Mouse (Mus musculus) CH12.LX (cell line): ENCODE data around the gene Banf2.

ENCODE experiments used
- CTCF ChIP-seq, 2 experiments: IDR thresholded peaks in 1 of 2; conservative IDR thresholded peaks in 1 of 2; 2 replicates each; pipeline ENCODE4 v1.5.1; 2011 to 2012; ENCODE audit warnings: low read depth in 2 of 2, low read length in 2 of 2, improper control_type of control experiment in 1 of 2, inconsistent platforms in 1 of 2, mild to moderate bottlenecking in 1 of 2, moderate library complexity in 1 of 2
- ETS1 ChIP-seq: conservative IDR thresholded peaks from 2 replicates; pipeline ENCODE4 v1.6.1; 2012; ENCODE audit warnings: low read depth, mild to moderate bottlenecking, inconsistent platforms, low read length, improper control_type of control experiment, moderate library complexity
- KAT2A ChIP-seq: IDR thresholded peaks from 2 replicates; pipeline ENCODE4 v1.6.1; 2012; ENCODE audit warnings: low read length, improper control_type of control experiment, inconsistent platforms; ENCODE audit not compliant: insufficient replicate concordance
- MAX ChIP-seq: IDR thresholded peaks from 2 replicates; pipeline ENCODE4 v1.6.1; 2011; ENCODE audit warnings: low read length, improper control_type of control experiment
- POLR2A ChIP-seq: IDR thresholded peaks from 2 replicates; pipeline ENCODE4 v1.6.1; 2011; ENCODE audit warnings: low read depth, mild to moderate bottlenecking, improper control_type of control experiment, low read length
- SMC3 ChIP-seq: IDR thresholded peaks from 2 replicates; pipeline ENCODE4 v1.6.1; 2011; ENCODE audit warnings: low read depth, low read length, improper control_type of control experiment

- TF ChIP-seq SMC3 (no peak), POLR2A (no peak), MAX (no peak), CTCF (conservative IDR thresholded peaks at IDR 0.05 in 1 of 2, IDR thresholded peaks at IDR 0.05 in 1 of 2; ENCODE audit: low read depth in 2 of 2, low read length in 2 of 2) (no peak), ETS1 (no peak), KAT2A (no peak)
These were observed 2.1 kb upstream of the Banf2 start for GRCm38 (mm10) chr2:144030791-144031190.
